Mouse (Mus musculus): ENCODE data around the gene Tmem198. TPM values are rescaled to one million over a fixed set of nuclear protein-coding genes. Genes with fewer than 3 reads are reported as not detected.

Gene Tmem198
- polyA plus RNA-seq, 1 experiment: 0.27 TPM

DNA sequence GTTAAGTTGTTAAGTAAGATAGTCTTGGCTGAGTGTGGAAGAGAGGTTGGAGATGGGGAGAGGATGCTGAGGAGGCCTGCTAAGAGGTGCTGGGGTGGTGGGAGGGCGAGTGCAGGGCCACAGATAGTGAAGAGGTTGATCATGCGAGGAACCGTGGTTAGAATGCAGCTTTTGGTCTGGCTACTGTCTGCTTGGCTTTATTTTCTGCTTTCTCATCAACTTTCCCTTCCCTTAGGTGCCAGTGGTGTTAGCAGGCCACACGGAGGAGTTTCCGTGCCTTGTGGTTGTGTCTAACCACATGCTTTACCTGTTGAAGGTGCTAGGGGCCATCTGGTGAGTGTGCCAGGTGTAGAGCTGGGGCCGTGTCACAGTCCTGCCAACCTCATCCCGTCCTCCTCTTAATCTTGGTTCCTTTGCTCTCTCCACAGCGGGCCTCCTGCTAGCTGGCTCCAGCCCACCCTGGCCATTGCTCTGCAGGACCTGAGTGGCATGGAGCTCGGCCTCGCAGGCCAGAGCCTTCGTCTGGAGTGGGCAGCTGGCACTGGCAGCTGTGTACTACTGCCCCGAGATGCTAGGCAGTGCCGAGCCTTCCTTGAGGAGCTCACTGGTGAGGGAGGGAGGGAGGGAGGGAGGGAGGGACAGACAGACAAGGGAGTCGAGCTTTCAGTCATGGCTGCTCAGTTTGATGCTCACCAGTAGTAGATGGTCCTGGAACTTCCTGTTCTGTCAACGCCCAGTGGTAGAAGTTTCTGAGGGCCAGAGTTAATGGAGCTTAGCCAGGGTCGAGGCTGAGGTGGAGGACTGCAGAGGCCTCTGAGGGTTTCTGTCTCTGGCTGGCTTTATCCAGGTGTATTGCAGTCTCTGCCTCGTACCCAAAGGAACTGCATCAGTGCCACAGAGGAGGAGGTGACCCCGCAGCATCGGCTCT lies 54.3 kb downstream of the Tmem198 start:
- Histone ChIP-seq H3K27me3 (ENCODE audit: control insufficient read depth, insufficient read depth, low read length, poor library complexity, severe bottlenecking) (no peaks in the 10 kb centered on the region), H3K4me1 (ENCODE audit: control insufficient read depth, insufficient read depth, low read length) (no peaks in the 10 kb centered on the region), H3K36me3 (ENCODE audit: control insufficient read depth, insufficient read depth, low read length, poor library complexity, severe bottlenecking) (no peaks in the 10 kb centered on the region), H3K9me3 (replicated peaks; ENCODE audit: control insufficient read depth, insufficient read depth, low read length, poor library complexity, severe bottlenecking) (no peaks in the 10 kb centered on the region), H3K27ac (ENCODE audit: insufficient read depth, low read length) (no peak overlapping the region), H3K9ac (ENCODE audit: low read depth, poor library complexity, severe bottlenecking) (no peak overlapping the region), H3K4me3 (ENCODE audit: low read depth, low read length) (no peak overlapping the region)
- TF ChIP-seq POLR2A (IDR thresholded peaks at IDR 0.05; ENCODE audit: insufficient read depth, low read length): no peak
- no peak for TF ChIP-seq EP300 (IDR thresholded peaks at IDR 0.05; ENCODE audit: insufficient read depth, low read depth, low read length)
- no peak for TF ChIP-seq CTCF (IDR thresholded peaks at IDR 0.05; ENCODE audit: low read depth, low read length)

Other genes starting within 250 kb of the Tmem198 start
- not detected in 2 replicates for gene A630095N17Rik, start 247.4 kb upstream of the Tmem198 start, polyA plus RNA-seq (2011; ENCODE audit: insufficient read depth, insufficient read length, low read depth, missing spikeins)
- gene Dnajb2, start 243.1 kb upstream of the Tmem198 start, polyA plus RNA-seq (2011; ENCODE audit: insufficient read depth, insufficient read length, low read depth, missing spikeins): 18.9 and 23.8 TPM in 2 replicates
- 9.1 and 10.1 TPM in 2 replicates for gene Ptprn, start 215.0 kb upstream of the Tmem198 start, polyA plus RNA-seq (2011; ENCODE audit: insufficient read depth, insufficient read length, low read depth, missing spikeins)
- gene Resp18, start 201.1 kb upstream of the Tmem198 start, polyA plus RNA-seq (2011; ENCODE audit: insufficient read depth, insufficient read length, low read depth, missing spikeins): not detected in 2 replicates
- gene Dnpep, start 161.5 kb upstream of the Tmem198 start, polyA plus RNA-seq (2011; ENCODE audit: insufficient read depth, insufficient read length, low read depth, missing spikeins): 104 and 105 TPM in 2 replicates
- 18.2 and 23.3 TPM in 2 replicates for gene Des, start 119.2 kb upstream of the Tmem198 start, polyA plus RNA-seq (2011; ENCODE audit: insufficient read depth, insufficient read length, low read depth, missing spikeins)
- 18.0 and 19.8 TPM in 2 replicates for gene Speg, start 104.2 kb upstream of the Tmem198 start, polyA plus RNA-seq (2011; ENCODE audit: insufficient read depth, insufficient read length, low read depth, missing spikeins)
- 35.2 and 36.5 TPM in 2 replicates for gene Gmppa, start 43.6 kb upstream of the Tmem198 start, polyA plus RNA-seq (2011; ENCODE audit: insufficient read depth, insufficient read length, low read depth, missing spikeins)
- gene Asic4, start 29.1 kb upstream of the Tmem198 start, polyA plus RNA-seq (2011; ENCODE audit: insufficient read depth, insufficient read length, low read depth, missing spikeins): not detected in 2 replicates
- gene Chpf, start 225 bp upstream of the Tmem198 start, polyA plus RNA-seq (2011; ENCODE audit: insufficient read depth, insufficient read length, low read depth, missing spikeins): 13.3 and 15.1 TPM in 2 replicates
- 32.6 and 32.9 TPM in 2 replicates for gene Obsl1, start 26.9 kb downstream of the Tmem198 start, polyA plus RNA-seq (2011; ENCODE audit: insufficient read depth, insufficient read length, low read depth, missing spikeins)
- 1.9 and 2.4 TPM in 2 replicates for gene Inha, start 27.5 kb downstream of the Tmem198 start, polyA plus RNA-seq (2011; ENCODE audit: insufficient read depth, insufficient read length, low read depth, missing spikeins)
- gene Stk11ip, start 42.0 kb downstream of the Tmem198 start, polyA plus RNA-seq (2011; ENCODE audit: insufficient read depth, insufficient read length, low read depth, missing spikeins): 18.8 and 22.7 TPM in 2 replicates
- gene Slc4a3, start 66.7 kb downstream of the Tmem198 start, polyA plus RNA-seq (2011; ENCODE audit: insufficient read depth, insufficient read length, low read depth, missing spikeins): 6.6 and 7.4 TPM in 2 replicates